Mouse (Mus musculus): ENCODE results near the gene Gm36864.
"Not testable (repeated sequence)": the region's sequence is repeated elsewhere in the genome, so short reads cannot be mapped to it uniquely, and the experiment has no call there.

The Gm36864 gene

GRCm38 (mm10) chr7:44235909-44236308 lies at the start of gene Gm36864:
TSS of gene Gm36864 (plus strand) at chr7:44236177.
- no peak for DNase-seq

GRCm38 (mm10) chr7:44186516-44186915 lies 49.5 kb upstream of the Gm36864 start:
- DNase-seq = not testable (repeated sequence)

GRCm38 (mm10) chr7:44187936-44188335 lies 48.0 kb upstream of the Gm36864 start, which contains the start of gene Klk1b24:
TSS of gene Klk1b24 (plus strand) at chr7:44188236.
- DNase-seq = not testable (repeated sequence)

- DNase-seq = not testable (repeated sequence)
Measured at GRCm38 (mm10) chr7:44193466-44193865, 42.5 kb upstream of the Gm36864 start.

GRCm38 (mm10) chr7:44197891-44198290 lies 38.1 kb upstream of the Gm36864 start, which contains the start of gene Klk1b3:
TSS of gene Klk1b3 (plus strand) at chr7:44198191.
- no peak for DNase-seq

GRCm38 (mm10) chr7:44207135-44207534 lies 28.8 kb upstream of the Gm36864 start, which contains the start of gene Klk1b4:
TSS of gene Klk1b4 (plus strand) at chr7:44207435.
- not testable (repeated sequence) for DNase-seq

GRCm38 (mm10) chr7:44208307-44208706 lies 27.7 kb upstream of the Gm36864 start:
- no peak for DNase-seq

GRCm38 (mm10) chr7:44215645-44216044 lies 20.3 kb upstream of the Gm36864 start, which contains the start of gene Klk1b5:
TSS of gene Klk1b5 (plus strand) at chr7:44215945.
- no peak for DNase-seq

GRCm38 (mm10) chr7:44221601-44222000 lies 14.4 kb upstream of the Gm36864 start:
- DNase-seq = not testable (repeated sequence)

GRCm38 (mm10) chr7:44222335-44222734 lies 13.6 kb upstream of the Gm36864 start:
- DNase-seq = not testable (repeated sequence)

GRCm38 (mm10) chr7:44225076-44225475 lies 10.9 kb upstream of the Gm36864 start, which contains the start of gene Klk1:
TSS of gene Klk1 (plus strand) at chr7:44225360.
- DNase-seq = peak; percentile 59

GRCm38 (mm10) chr7:44239913-44240312 lies 3.9 kb downstream of the Gm36864 start:
- DNase-seq = no peak

- no peak for DNase-seq
Measured at GRCm38 (mm10) chr7:44240712-44241111, 4.7 kb downstream of the Gm36864 start.

GRCm38 (mm10) chr7:44241163-44241562 lies 5.2 kb downstream of the Gm36864 start:
- no peak for DNase-seq

- no peak for DNase-seq
Measured at GRCm38 (mm10) chr7:44244080-44244479, 8.1 kb downstream of the Gm36864 start.

GRCm38 (mm10) chr7:44246055-44246983 lies 10.3 kb downstream of the Gm36864 start, which contains the start of the genes 1700028J19Rik and 2410002F23Rik:
TSS of gene 1700028J19Rik (minus strand) at chr7:44246695.
TSS of gene 2410002F23Rik (plus strand) at chr7:44246722.
- DNase-seq = peak; percentile 95

GRCm38 (mm10) chr7:44246984-44247470 lies 11.1 kb downstream of the Gm36864 start:
- no peak for DNase-seq

GRCm38 (mm10) chr7:44247971-44248370 lies 12.0 kb downstream of the Gm36864 start:
- DNase-seq = no peak

- no peak for DNase-seq
Measured at GRCm38 (mm10) chr7:44249248-44249647, 13.3 kb downstream of the Gm36864 start.

- DNase-seq = not testable (repeated sequence)
Measured at GRCm38 (mm10) chr7:44250732-44251275, 14.8 kb downstream of the Gm36864 start.

- DNase-seq = no peak
Measured at GRCm38 (mm10) chr7:44253023-44253616, 17.1 kb downstream of the Gm36864 start.

- no peak for DNase-seq
Measured at GRCm38 (mm10) chr7:44254930-44255329, 19.0 kb downstream of the Gm36864 start.

GRCm38 (mm10) chr7:44257278-44257677 lies 21.3 kb downstream of the Gm36864 start, which contains the start of gene Acp4:
TSS of gene Acp4 (minus strand) at chr7:44257378.
- no peak for DNase-seq

Measured in kidney, adult 18-20 months (tissue).